ENCODE assay signal across 19 mouse cellular contexts in genomic region chr2:26175191-26175590, GRCm38 (mm10). TPM values are rescaled to one million over a fixed set of nuclear protein-coding genes. Genes with fewer than 3 reads are reported as not detected.
A peak's percentile ranks its signal among the peaks of the same experiment; 100 is the strongest.
DNase-seq lines count a peak whose midpoint lies in the region; ATAC-seq and TF ChIP-seq lines count a peak whose summit lies in the region.
"Had no signal": no experiment of that assay in that cellular context is flagged by ENCODE, and none has a peak within 500 bp of the region (broad histone marks: within the 10 kb centered on the region; RNA-seq: fewer than 3 reads in every experiment).

No protein-coding gene starts in this region.

- H3K9ac ChIP-seq in forebrain, embryonic 13.5 days: 0 out of 2 replicates have a peak overlapping the region, but pooled peaks have one; percentile 8
- H3K9ac ChIP-seq in forebrain, embryonic 12.5 days: no peak overlapping the region
- 0 out of 2 replicates have a peak overlapping the region, but pooled peaks have one; percentile 23 for H3K9ac ChIP-seq in midbrain, embryonic 14.5 days (replicated peaks; ENCODE audit: low read length)
- no peak overlapping the region for H3K9ac ChIP-seq in midbrain, embryonic 16.5 days (ENCODE audit: low read depth, low read length)
- 0 out of 2 replicates have a peak overlapping the region, but pooled peaks have one; percentile 16 for H3K9ac ChIP-seq in neural tube, embryonic 14.5 days (replicated peaks; ENCODE audit: low read depth, low read length)
- H3K9ac ChIP-seq in intestine, postnatal 0 days (ENCODE audit: low read depth, low read length): no peak overlapping the region
- H3K9ac ChIP-seq: embryonic facial prominence, embryonic 12.5 days; heart, embryonic 13.5 days; limb, embryonic 12.5 days; liver, embryonic 15.5 days had no signal

- H3K4me1 ChIP-seq in forebrain, embryonic 13.5 days: no peaks in the 10 kb centered on the region
- no peaks in the 10 kb centered on the region; the same call in 1 of the 2 replicates for H3K4me1 ChIP-seq in forebrain, embryonic 12.5 days
- peaks cover 11% of the 10 kb centered on the region; the same call in 1 of the 2 replicates for H3K4me1 ChIP-seq in midbrain, embryonic 14.5 days (ENCODE audit: control insufficient read depth, insufficient read depth, low read length)
- no peaks in the 10 kb centered on the region for H3K4me1 ChIP-seq in midbrain, embryonic 16.5 days (ENCODE audit: control insufficient read depth, insufficient read depth, low read length)
- H3K4me1 ChIP-seq in neural tube, embryonic 14.5 days (ENCODE audit: control insufficient read depth, insufficient read depth, low read length): no peaks in the 10 kb centered on the region
- 0 out of 2 replicates have a peak, but pooled peaks cover 3% of the 10 kb centered on the region for H3K4me1 ChIP-seq in intestine, postnatal 0 days (replicated peaks; ENCODE audit: control insufficient read depth, insufficient read depth, low read length)

- no peak for ATAC-seq in forebrain, embryonic 13.5 days
- no peak for ATAC-seq in forebrain, embryonic 12.5 days (ENCODE audit: low FRiP score)
- ATAC-seq in midbrain, embryonic 14.5 days (ENCODE audit: low FRiP score, low TSS enrichment): no peak
- ATAC-seq in midbrain, embryonic 16.5 days: no peak
- peak; percentile 56; the same call in 1 of the 2 replicates for ATAC-seq in neural tube, embryonic 14.5 days (ENCODE audit: low read depth)
- ATAC-seq in megakaryocyte progenitor cell, adult 5-6 weeks (replicated peaks; ENCODE audit: poor library complexity): no peak
- no peak for ATAC-seq in intestine, postnatal 0 days

- H3K4me2 ChIP-seq in forebrain, embryonic 13.5 days: no peak overlapping the region
- H3K4me2 ChIP-seq in forebrain, embryonic 12.5 days: no peak overlapping the region
- H3K4me2 ChIP-seq in midbrain, embryonic 14.5 days (ENCODE audit: low read length): no peak overlapping the region
- no peak overlapping the region for H3K4me2 ChIP-seq in midbrain, embryonic 16.5 days (ENCODE audit: low read length)
- no peak overlapping the region for H3K4me2 ChIP-seq in neural tube, embryonic 14.5 days (ENCODE audit: low read depth, low read length)
- H3K4me2 ChIP-seq in intestine, postnatal 0 days (replicated peaks; ENCODE audit: low read depth): no peak overlapping the region
- H3K4me2 ChIP-seq: embryonic facial prominence, embryonic 12.5 days; heart, embryonic 13.5 days; limb, embryonic 12.5 days; liver, embryonic 15.5 days; midbrain, embryonic 11.5 days had no signal

- DNase-seq in midbrain, embryonic 14.5 days: no peak
- DNase-seq in adrenal gland, postnatal 36 days: peak; percentile 70 to 72
- DNase-seq: gastrocnemius, postnatal 25 days; heart, postnatal 4 days; kidney, adult 2 months; right cerebral cortex, adult 18-20 months; spleen, adult 18-20 months had no signal

- no peak overlapping the region for H3K4me3 ChIP-seq in forebrain, embryonic 13.5 days
- no peak overlapping the region for H3K4me3 ChIP-seq in forebrain, embryonic 12.5 days (replicated peaks)
- no peak overlapping the region for H3K4me3 ChIP-seq in midbrain, embryonic 14.5 days (replicated peaks; ENCODE audit: low read depth, low read length)
- H3K4me3 ChIP-seq in midbrain, embryonic 16.5 days (ENCODE audit: low read depth, low read length): no peak overlapping the region
- H3K4me3 ChIP-seq in neural tube, embryonic 14.5 days (ENCODE audit: low read depth, low read length): no peak overlapping the region
- no peak overlapping the region for H3K4me3 ChIP-seq in intestine, postnatal 0 days (ENCODE audit: low read depth, low read length)
- H3K4me3 ChIP-seq: embryonic facial prominence, embryonic 12.5 days; heart, embryonic 13.5 days; limb, embryonic 12.5 days; liver, embryonic 15.5 days had no signal

- no peak overlapping the region for H3K27ac ChIP-seq in forebrain, embryonic 13.5 days
- H3K27ac ChIP-seq in forebrain, embryonic 12.5 days: no peak overlapping the region
- H3K27ac ChIP-seq in midbrain, embryonic 14.5 days (replicated peaks; ENCODE audit: low read depth, low read length): no peak overlapping the region
- H3K27ac ChIP-seq in midbrain, embryonic 16.5 days (ENCODE audit: low read length): no peak overlapping the region
- H3K27ac ChIP-seq in neural tube, embryonic 14.5 days (ENCODE audit: low read depth, low read length): peak overlapping the region; percentile 22
- H3K27ac ChIP-seq in intestine, postnatal 0 days (ENCODE audit: low read depth, low read length): no peak overlapping the region
- H3K27ac ChIP-seq: embryonic facial prominence, embryonic 12.5 days; heart, embryonic 13.5 days; limb, embryonic 12.5 days; liver, embryonic 15.5 days had no signal

- 47% methylated on average over 4 of the region's 4 CpGs for WGBS in forebrain, embryonic 13.5 days
- WGBS in forebrain, embryonic 12.5 days: 50% methylated on average over 4 of the region's 4 CpGs
- WGBS in midbrain, embryonic 14.5 days: 34% methylated on average over 4 of the region's 4 CpGs
- 38% methylated on average over 4 of the region's 4 CpGs for WGBS in midbrain, embryonic 16.5 days
- 0% methylated on average over 4 of the region's 4 CpGs for WGBS in neural tube, embryonic 14.5 days
- 24% methylated on average over 4 of the region's 4 CpGs for WGBS in intestine, postnatal 0 days

- no peaks in the 10 kb centered on the region for H3K36me3 ChIP-seq in forebrain, embryonic 13.5 days (ENCODE audit: poor library complexity, severe bottlenecking)
- no peaks in the 10 kb centered on the region for H3K36me3 ChIP-seq in forebrain, embryonic 12.5 days (replicated peaks)
- H3K36me3 ChIP-seq in midbrain, embryonic 14.5 days (ENCODE audit: control insufficient read depth, insufficient read depth, low read length): no peaks in the 10 kb centered on the region
- H3K36me3 ChIP-seq in midbrain, embryonic 16.5 days (ENCODE audit: control insufficient read depth, insufficient read depth, low read length): no peaks in the 10 kb centered on the region
- H3K36me3 ChIP-seq in neural tube, embryonic 14.5 days (ENCODE audit: control insufficient read depth, insufficient read depth, low read length): no peaks in the 10 kb centered on the region
- H3K36me3 ChIP-seq in intestine, postnatal 0 days (ENCODE audit: control insufficient read depth, insufficient read depth): no peaks in the 10 kb centered on the region
- H3K36me3 ChIP-seq: embryonic facial prominence, embryonic 12.5 days; heart, embryonic 13.5 days; limb, embryonic 12.5 days; liver, embryonic 15.5 days had no signal

- no peaks in the 10 kb centered on the region for H3K9me3 ChIP-seq in forebrain, embryonic 13.5 days (replicated peaks)
- H3K9me3 ChIP-seq in forebrain, embryonic 12.5 days: no peaks in the 10 kb centered on the region
- no peaks in the 10 kb centered on the region for H3K9me3 ChIP-seq in midbrain, embryonic 14.5 days (ENCODE audit: control insufficient read depth, low read length)
- H3K9me3 ChIP-seq in midbrain, embryonic 16.5 days (replicated peaks; ENCODE audit: control insufficient read depth, low read length, poor library complexity, severe bottlenecking): no peaks in the 10 kb centered on the region
- no peaks in the 10 kb centered on the region for H3K9me3 ChIP-seq in neural tube, embryonic 14.5 days (ENCODE audit: control insufficient read depth, low read length)
- H3K9me3 ChIP-seq in intestine, postnatal 0 days (ENCODE audit: control insufficient read depth): no peaks in the 10 kb centered on the region
- H3K9me3 ChIP-seq: embryonic facial prominence, embryonic 12.5 days; heart, embryonic 13.5 days; limb, embryonic 12.5 days; liver, embryonic 15.5 days had no signal

- no peaks in the 10 kb centered on the region for H3K27me3 ChIP-seq in forebrain, embryonic 13.5 days
- H3K27me3 ChIP-seq in forebrain, embryonic 12.5 days: no peaks in the 10 kb centered on the region
- no peaks in the 10 kb centered on the region for H3K27me3 ChIP-seq in midbrain, embryonic 14.5 days (ENCODE audit: control insufficient read depth, insufficient read depth, low read length)
- H3K27me3 ChIP-seq in midbrain, embryonic 16.5 days (ENCODE audit: control insufficient read depth, insufficient read depth, low read depth, low read length): no peaks in the 10 kb centered on the region
- H3K27me3 ChIP-seq in neural tube, embryonic 14.5 days (ENCODE audit: control insufficient read depth, insufficient read depth, low read length): no peaks in the 10 kb centered on the region
- H3K27me3 ChIP-seq in intestine, postnatal 0 days (replicated peaks; ENCODE audit: control insufficient read depth, insufficient read depth, low read length): no peaks in the 10 kb centered on the region
- H3K27me3 ChIP-seq: embryonic facial prominence, embryonic 12.5 days had no signal

- no peak for TF ChIP-seq CTCF in intestine, postnatal 0 days (IDR thresholded peaks at IDR 0.05; ENCODE audit: low read depth)

RNA-seq across cellular contexts. Expression of gene Lhx3, which starts 32.9 kb away (rescaled TPM):
- 0.09 and 0.21 TPM in 2 replicates for polyA plus RNA-seq in forebrain, embryonic 13.5 days (2015; fragmentation: Nextera tagmentation; extraction: Ambion mirVana)
- polyA plus RNA-seq in forebrain, embryonic 12.5 days (2016; fragmentation: Nextera tagmentation; extraction: Ambion mirVana): 0.15 TPM in 1 of 2 replicates, not detected in the other
- not detected in 2 replicates for polyA plus RNA-seq in midbrain, embryonic 14.5 days (2014; fragmentation: Nextera tagmentation; extraction: Ambion mirVana)
- polyA plus RNA-seq in midbrain, embryonic 16.5 days (2015; fragmentation: Nextera tagmentation; extraction: Ambion mirVana): not detected in 2 replicates
- under 1 TPM in 1 of 2 experiments, not detected in 1; 0.69 TPM for total RNA-seq in adrenal gland, postnatal 36 days (2021)
- polyA plus RNA-seq in neural tube, embryonic 14.5 days (2014; fragmentation: Nextera tagmentation; extraction: Ambion mirVana): 9.1 and 10.1 TPM in 2 replicates
- not detected in 2 replicates for total RNA-seq in megakaryocyte progenitor cell, adult 5-6 weeks (2015)
- not detected in 2 replicates for total RNA-seq in megakaryocyte progenitor cell, adult 5-6 weeks (2017)
- 0.10 TPM in 1 of 2 replicates, not detected in the other for polyA plus RNA-seq in intestine, postnatal 0 days (2015; fragmentation: Nextera tagmentation; extraction: Ambion mirVana)
- total RNA-seq: gastrocnemius, postnatal 25 days; heart, postnatal 4 days had no signal
- polyA plus RNA-seq: kidney, adult 2 months; limb, embryonic 12.5 days; liver, embryonic 15.5 days; stomach, embryonic 16.5 days had no signal

RNA-seq across cellular contexts. Expression of gene Nacc2, which starts 52.2 kb away (rescaled TPM):
- polyA plus RNA-seq in forebrain, embryonic 13.5 days (2015; fragmentation: Nextera tagmentation; extraction: Ambion mirVana): 9.4 and 10.6 TPM in 2 replicates
- 8.4 and 11.0 TPM in 2 replicates for polyA plus RNA-seq in forebrain, embryonic 12.5 days (2016; fragmentation: Nextera tagmentation; extraction: Ambion mirVana)
- 8.2 and 10.3 TPM in 2 replicates for polyA plus RNA-seq in midbrain, embryonic 14.5 days (2014; fragmentation: Nextera tagmentation; extraction: Ambion mirVana)
- 14.1 and 18.1 TPM in 2 replicates for polyA plus RNA-seq in midbrain, embryonic 16.5 days (2015; fragmentation: Nextera tagmentation; extraction: Ambion mirVana)
- 10 to 100 TPM; 33.3 to 40.1 TPM for total RNA-seq in adrenal gland, postnatal 36 days (2021)
- polyA plus RNA-seq in neural tube, embryonic 14.5 days (2014; fragmentation: Nextera tagmentation; extraction: Ambion mirVana): 14.5 and 18.3 TPM in 2 replicates
- 1.1 and 1.2 TPM in 2 replicates for total RNA-seq in megakaryocyte progenitor cell, adult 5-6 weeks (2015)
- 0.67 and 1.2 TPM in 2 replicates for total RNA-seq in megakaryocyte progenitor cell, adult 5-6 weeks (2017)
- 14.1 and 14.2 TPM in 2 replicates for polyA plus RNA-seq in intestine, postnatal 0 days (2015; fragmentation: Nextera tagmentation; extraction: Ambion mirVana)

Comparison
In these comparisons a context has a peak if more than half of its experiments do, and no peak if none do; other contexts are left out.
1. H3K9ac ChIP-seq: peak in forebrain, embryonic 13.5 days (single experiment), midbrain, embryonic 14.5 days (single experiment) and neural tube, embryonic 14.5 days (single experiment); none in forebrain, embryonic 12.5 days (single experiment), midbrain, embryonic 16.5 days (single experiment) and intestine, postnatal 0 days (single experiment).